Mouse (Mus musculus) cerebellum, postnatal 36 days (tissue): ENCODE data around the gene Zdhhc9.

Source experiments
- DNase-seq, 2 experiments: peaks; one replicate each; pipeline ENCODE4 v3.0.0; 2021 to 2022; ENCODE audit warnings: mixed read lengths in 2 of 2

The Zdhhc9 gene

GRCm38 (mm10) chrX:48124132-48125071 lies 84.3 kb downstream of the Zdhhc9 start:
- DNase-seq = peak; percentile 74
